Mouse (Mus musculus): ENCODE data around the gene Fam243.

DNA sequence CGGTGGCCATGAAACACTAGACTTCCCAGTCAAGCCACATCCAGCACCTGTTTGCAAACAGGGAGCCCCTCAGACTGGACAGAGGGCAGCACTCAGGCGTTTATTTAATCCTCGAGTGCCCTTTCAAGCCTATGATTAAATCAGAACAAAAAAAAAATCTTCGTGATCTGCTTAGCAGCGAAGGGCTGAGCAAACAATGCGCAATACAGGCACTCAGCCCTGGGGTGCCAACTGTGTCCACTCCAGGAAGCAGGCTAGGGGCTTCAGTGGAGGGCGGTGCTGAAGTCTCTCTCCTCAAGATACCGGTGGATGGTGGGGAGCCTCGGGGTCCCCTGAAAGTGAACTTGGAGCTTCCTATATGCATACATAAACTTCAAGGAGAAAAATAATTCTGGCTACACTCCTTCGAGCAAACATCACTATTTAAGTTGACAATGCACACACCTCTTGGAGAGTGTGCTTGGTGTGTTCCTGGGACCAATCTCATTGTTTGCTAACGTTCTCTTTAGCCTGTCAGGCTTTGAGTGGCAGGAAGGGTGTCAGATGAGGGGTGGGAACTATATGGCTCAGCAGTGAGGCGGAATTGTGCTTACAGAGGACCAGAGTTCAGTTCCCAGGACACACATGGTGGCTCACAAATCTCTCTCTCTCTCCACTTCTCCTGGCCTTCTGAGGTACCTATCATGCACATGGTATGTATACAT is 26.8 kb downstream of the Fam243 start:
- TF ChIP-seq CTCF (IDR thresholded peaks at IDR 0.05; ENCODE audit: low read depth): no peak
- TF ChIP-seq EP300 (IDR thresholded peaks at IDR 0.05; ENCODE audit: low read depth): no peak

Measured in heart, postnatal 0 days (tissue).